Mouse (Mus musculus) 416B (cell line): ENCODE measurements around the gene Cmtm7.
A peak's percentile ranks its signal among the peaks of the same experiment; 100 is the strongest.
"Not testable (repeated sequence)": the region's sequence is repeated elsewhere in the genome, so short reads cannot be mapped to it uniquely, and the experiment has no call there.

ENCODE experiments used
- DNase-seq: peaks from one replicate; pipeline ENCODE4 v3.0.0; 2011; ENCODE audit warnings: low read depth

Cmtm7 gene

DNA sequence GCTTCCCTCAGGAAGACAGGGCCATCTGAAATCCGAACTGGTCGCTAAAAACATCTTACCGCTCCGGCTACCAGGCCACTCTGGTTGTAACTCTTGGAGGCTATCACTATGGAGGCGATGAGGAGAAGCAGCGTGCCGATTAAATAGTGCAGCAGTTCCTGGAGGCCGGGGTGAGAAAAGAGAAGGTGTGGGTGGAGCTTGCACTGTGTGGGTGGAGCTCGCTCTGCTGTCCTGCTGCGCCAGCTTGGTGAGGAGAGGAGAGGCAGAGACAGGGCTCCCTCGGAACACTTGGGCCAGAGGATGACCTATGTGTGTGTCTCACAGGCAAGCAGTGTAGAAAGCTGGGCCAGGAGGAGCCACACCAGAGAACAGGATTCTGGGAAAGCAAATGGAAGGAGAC is 19.8 kb downstream of the Cmtm7 start:
- DNase-seq, result no peak

DNA sequence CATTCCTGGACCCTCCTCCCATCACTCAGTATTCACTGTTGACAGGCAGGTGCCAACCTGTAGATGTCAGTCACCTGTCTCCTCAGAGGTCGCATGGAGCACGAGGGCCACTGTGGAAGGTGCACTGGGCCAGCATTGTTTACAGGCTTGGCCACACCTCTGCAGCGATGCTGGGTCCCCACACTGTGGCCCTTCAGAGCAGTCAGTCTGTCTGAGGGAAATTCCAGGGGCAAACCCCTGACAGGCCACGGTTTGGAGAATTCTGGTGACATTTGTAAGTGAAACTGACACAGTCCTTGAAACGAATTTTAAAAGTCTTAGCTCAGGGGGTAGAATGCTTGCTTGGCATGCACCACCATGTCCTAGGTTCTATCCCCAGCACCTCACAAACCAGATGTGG is 21.3 kb downstream of the Cmtm7 start:
- DNase-seq, result no peak

DNA sequence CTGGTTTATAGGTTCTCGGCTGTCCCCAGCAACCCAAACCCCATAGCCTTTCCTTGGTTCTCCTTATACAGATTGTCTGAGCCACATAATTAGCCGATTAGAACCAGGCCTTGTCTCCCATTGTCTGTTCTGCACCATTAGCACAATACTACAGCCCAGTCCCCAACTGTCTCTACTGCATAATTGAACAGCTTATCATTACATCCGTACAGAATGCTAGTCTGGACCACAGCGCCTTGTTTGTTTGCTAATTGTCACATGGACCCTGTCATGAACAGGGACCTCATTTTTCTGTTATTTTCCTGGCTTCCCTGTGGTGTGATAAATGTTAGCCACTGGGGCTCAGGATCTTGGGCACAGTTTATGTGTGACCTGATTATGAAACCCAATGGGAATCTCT is 21.8 kb downstream of the Cmtm7 start:
- DNase-seq, result no peak

GRCm38 (mm10) chr9:114758801-114759200 is 22.9 kb downstream of the Cmtm7 start:
- DNase-seq, result no peak

GRCm38 (mm10) chr9:114758272-114758671 is 23.4 kb downstream of the Cmtm7 start:
- DNase-seq, result peak; percentile 74

- DNase-seq, result peak; percentile 99
These were observed 28.7 kb downstream of the Cmtm7 start for GRCm38 (mm10) chr9:114752863-114753484.

- DNase-seq, result no peak
These were observed 29.3 kb downstream of the Cmtm7 start for GRCm38 (mm10) chr9:114752311-114752710.

GRCm38 (mm10) chr9:114751582-114751981 is 30.1 kb downstream of the Cmtm7 start:
- no peak for DNase-seq

GRCm38 (mm10) chr9:114747466-114747865 is 34.2 kb downstream of the Cmtm7 start:
- DNase-seq, result no peak

DNA sequence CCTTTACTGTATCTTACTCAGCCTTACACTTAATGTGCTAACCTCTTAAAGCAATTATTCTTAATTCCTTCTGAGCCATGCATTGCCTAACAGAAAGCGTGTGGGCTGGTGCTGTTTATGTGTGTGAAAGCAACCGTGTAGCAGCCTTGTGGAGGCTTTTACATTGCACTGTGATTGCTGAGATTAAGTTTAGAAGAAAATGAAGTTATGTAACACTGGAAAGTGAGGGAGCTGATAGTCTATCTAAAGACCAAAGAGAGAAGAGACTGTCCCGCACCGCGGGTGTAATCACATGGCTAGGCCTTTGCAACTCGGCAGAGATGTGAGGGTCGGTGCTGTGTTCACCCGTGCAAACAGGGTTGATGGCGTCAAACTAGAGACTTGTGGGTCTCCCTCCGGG is 34.6 kb downstream of the Cmtm7 start:
- no peak for DNase-seq

- DNase-seq, result no peak
These were observed 36.0 kb downstream of the Cmtm7 start for GRCm38 (mm10) chr9:114745654-114746053.

- no peak for DNase-seq
These were observed 36.5 kb downstream of the Cmtm7 start for GRCm38 (mm10) chr9:114745163-114745562.

DNA sequence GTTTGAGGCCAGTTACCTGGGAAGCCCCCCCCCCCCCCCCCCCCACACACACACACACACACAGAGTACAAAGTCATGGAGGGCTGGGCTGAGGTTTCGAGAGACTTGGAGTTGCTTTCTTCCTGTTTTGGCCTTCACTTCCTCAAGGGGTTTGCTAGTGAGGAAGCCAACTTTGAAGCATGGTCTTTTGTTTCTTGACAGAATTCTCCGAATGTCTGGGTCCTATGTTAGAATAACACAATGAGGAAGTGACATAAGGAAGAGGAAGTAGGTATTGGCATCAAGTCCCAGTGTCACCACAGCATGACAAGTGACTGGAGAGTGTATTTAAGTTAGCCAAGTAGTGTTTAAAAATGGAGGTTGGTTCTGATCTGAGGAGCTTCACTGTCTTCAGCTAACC is 38.9 kb downstream of the Cmtm7 start:
- DNase-seq, result peak; percentile 81

DNA sequence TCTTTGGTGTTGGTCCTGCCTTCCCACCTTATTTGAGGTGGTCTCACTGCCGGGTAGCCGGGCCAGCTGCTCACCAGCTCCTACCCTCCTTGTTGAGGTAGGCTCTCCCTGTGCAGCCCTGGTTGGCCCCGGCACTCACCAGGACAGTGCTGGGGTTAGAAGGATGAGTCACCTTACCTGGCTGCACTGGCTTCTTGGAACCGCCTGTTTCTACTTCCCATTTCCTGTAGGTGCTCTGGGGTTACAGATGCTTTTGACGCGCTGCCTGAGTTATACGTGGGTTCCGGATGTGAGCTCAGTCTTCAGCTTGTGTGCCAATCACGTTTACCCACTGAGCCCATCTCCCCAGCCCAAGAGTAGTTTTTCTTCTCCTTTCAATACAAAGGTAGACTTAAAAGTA is 41.3 kb downstream of the Cmtm7 start:
- DNase-seq, result no peak

- DNase-seq, result peak; percentile 84
These were observed 45.2 kb downstream of the Cmtm7 start for GRCm38 (mm10) chr9:114736442-114736841.

- DNase-seq, result no peak
These were observed 48.4 kb downstream of the Cmtm7 start for GRCm38 (mm10) chr9:114733238-114733637.

DNA sequence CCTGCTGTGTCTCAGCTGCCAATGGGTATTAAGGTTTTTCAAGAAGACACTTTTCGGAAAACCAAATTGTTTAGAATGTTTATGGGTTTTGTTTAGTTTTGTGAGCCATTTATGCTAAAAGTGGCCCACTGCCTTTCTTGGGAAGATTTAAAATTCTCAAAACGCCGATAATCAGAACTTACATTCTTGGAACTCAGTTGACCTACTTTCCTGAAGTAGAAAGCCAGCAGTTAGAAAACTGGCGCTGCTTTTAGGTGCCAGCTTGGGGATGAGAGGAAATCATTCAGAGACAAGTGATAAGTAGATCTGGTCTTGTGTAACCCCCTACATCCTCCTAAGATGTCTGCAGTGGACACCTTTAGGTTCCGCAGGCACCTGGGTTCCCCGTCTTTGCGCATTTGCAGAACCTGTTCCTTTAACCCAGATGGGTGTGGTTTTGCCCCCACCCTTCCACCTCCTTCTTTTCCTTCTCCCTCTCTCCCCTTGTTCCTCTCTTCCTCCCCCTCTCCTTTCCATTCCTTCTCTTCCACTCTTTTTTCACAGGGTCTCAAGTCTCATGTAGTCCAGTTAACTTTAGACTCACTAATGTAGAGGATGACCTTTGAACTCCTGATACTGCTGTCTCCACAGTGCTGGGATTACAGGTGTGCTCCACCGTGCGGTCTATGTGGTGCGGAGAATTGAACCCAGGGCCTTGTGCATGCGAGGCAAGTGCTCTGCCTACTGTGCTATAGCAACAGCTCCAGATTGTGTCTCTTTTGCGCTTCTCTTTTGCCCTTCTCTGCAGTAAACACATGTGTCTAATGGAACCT is 49.6 kb downstream of the Cmtm7 start:
- DNase-seq, result no peak

- DNase-seq, result peak; percentile 97
These were observed 50.5 kb downstream of the Cmtm7 start, which contains the start of gene Cmtm6 for GRCm38 (mm10) chr9:114731011-114731755. Gene Cmtm6, plus strand, starts transcription at chr9:114731116.

DNA sequence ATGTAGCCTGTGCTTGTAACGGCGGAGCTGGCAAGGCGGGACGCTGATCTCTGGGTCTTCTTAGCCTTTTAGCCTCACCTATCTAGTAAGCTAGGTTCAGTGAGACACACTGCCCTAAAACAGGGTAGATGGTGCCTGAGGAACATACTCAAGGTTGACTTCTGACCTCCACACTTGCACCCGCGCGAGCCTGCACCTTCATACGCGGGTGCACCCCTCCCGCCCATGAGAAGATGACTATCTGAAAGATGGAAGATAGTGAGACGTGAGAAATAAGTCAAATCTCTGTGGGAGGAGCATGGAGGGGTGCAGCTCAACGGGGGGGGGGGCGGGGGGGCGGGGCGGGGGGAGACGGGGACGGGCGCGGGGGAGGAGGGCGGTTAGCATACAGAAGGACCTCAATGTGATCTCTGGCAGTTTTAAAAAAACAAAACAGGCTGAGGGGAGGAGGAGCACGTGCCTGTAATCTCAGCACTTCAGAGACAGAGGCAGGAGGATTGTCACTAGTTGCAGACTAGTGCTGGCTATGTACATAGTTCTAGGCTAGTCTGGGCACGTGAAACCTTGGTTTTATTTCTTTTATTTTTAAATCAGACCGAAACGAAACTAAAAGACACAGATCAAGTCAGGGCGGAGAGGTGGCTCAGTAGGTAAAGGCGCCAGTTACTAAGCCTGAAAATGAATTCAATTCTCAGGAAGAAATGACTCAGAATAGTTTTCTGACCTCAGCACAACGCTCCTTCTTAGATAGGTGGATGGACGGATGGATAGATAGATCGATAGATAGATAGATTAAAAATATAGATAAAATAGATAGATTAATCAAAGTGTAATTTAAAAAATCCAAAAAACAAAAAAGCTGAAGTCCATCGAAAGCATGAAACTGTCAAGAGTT is 51.5 kb downstream of the Cmtm7 start:
- peak; percentile 66 for DNase-seq

DNA sequence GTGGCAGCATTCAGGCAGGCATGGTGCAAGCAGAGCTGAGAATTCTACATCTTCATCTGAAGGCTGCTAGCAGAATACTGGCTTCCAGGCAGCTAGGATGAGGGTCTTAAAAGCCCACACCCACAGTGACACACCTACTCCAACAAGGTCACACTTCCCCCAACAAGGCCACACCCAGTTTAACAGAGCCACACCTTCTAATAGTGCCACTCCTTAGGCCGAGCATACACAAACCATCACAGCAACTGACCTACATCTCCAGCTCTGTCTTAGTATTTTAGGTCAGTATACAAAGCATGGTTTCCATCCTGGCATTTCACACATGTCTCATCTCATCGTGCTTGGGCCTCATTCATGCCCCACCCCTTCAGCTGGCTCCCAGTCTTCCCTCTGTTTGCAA is 53.2 kb downstream of the Cmtm7 start:
- DNase-seq, result not testable (repeated sequence)

GRCm38 (mm10) chr9:114727315-114727714 is 54.3 kb downstream of the Cmtm7 start:
- peak; percentile 75 for DNase-seq
